In genomic region chr4:43503506-43503905, GRCm38 (mm10) we compare ENCODE assay signal across 16 mouse cellular contexts. TPM values are rescaled to one million over a fixed set of nuclear protein-coding genes. Genes with fewer than 3 reads are reported as not detected.
"Had no signal": no experiment of that assay in that cellular context is flagged by ENCODE, and none has a peak within 500 bp of the region (broad histone marks: within the 10 kb centered on the region; RNA-seq: fewer than 3 reads in every experiment).

No protein-coding gene starts in this region.

- H3K27ac ChIP-seq: hindbrain, embryonic 12.5 days; limb, embryonic 15.5 days; liver, embryonic 14.5 days; midbrain, embryonic 13.5 days had no signal

- H3K9me3 ChIP-seq: hindbrain, embryonic 12.5 days; limb, embryonic 15.5 days; midbrain, embryonic 13.5 days had no signal

- H3K4me3 ChIP-seq: hindbrain, embryonic 12.5 days; limb, embryonic 15.5 days; midbrain, embryonic 13.5 days; myocyte had no signal

- H3K36me3 ChIP-seq: hindbrain, embryonic 12.5 days; limb, embryonic 15.5 days; midbrain, embryonic 13.5 days had no signal

- H3K9ac ChIP-seq: hindbrain, embryonic 12.5 days; limb, embryonic 15.5 days; liver, embryonic 14.5 days; midbrain, embryonic 13.5 days had no signal

- ATAC-seq: hindbrain, embryonic 16.5 days; inflammation-experienced regulatory T-cells, adult 6 months; midbrain, embryonic 13.5 days had no signal

- H3K27me3 ChIP-seq: limb, embryonic 15.5 days had no signal

- DNase-seq: layer of hippocampus, postnatal 36 days; lung, adult 18-20 months; lung, postnatal 36 days; retina, postnatal 1 day; right cerebral cortex, postnatal 4 days; thymus, postnatal 36 days had no signal

- H3K4me2 ChIP-seq: hindbrain, embryonic 12.5 days; limb, embryonic 15.5 days; midbrain, embryonic 13.5 days had no signal

RNA-seq across cellular contexts. Expression of gene Sit1, which starts 20.0 kb away (rescaled TPM):
- polyA plus RNA-seq: hindbrain, embryonic 12.5 days; hindbrain, embryonic 16.5 days; limb, embryonic 11.5 days; limb, embryonic 15.5 days; midbrain, embryonic 13.5 days; myocyte; neural tube, embryonic 11.5 days; stomach, embryonic 16.5 days had no signal

RNA-seq across cellular contexts. Expression of gene Tpm2, which starts 20.1 kb away (rescaled TPM):
- polyA plus RNA-seq: inflammation-experienced regulatory T-cells, adult 6 months had no signal
